Mouse (Mus musculus) forebrain, embryonic 11.5 days (tissue): ENCODE data around the gene Slitrk1. TPM values are rescaled to one million over a fixed set of nuclear protein-coding genes. Genes with fewer than 3 reads are reported as not detected.

Experiments
- ATAC-seq: fragments of 200-750 bp; cut with Nextera tagmentation; replicated peaks from 2 replicates; pipeline ENCODE4 v1.8.0; 2017; ENCODE audit warnings: moderate TSS enrichment; ENCODE audit not compliant: low FRiP score
- DNase-seq: peaks from one replicate; pipeline ENCODE4 v3.0.0-alpha.2; 2017; ENCODE audit warnings: low spot score
- H3K27ac ChIP-seq: fragments of 300-500 bp; sonication (generic); 2 replicates; pipeline ENCODE4 v1.5.1; 2014; ENCODE audit warnings: low read depth, low read length
- H3K27me3 ChIP-seq: fragments of 300-500 bp; sonication (generic); 2 replicates; pipeline ENCODE4 v1.6.1; 2014; ENCODE audit warnings: mild to moderate bottlenecking, low read length, mixed read lengths; ENCODE audit not compliant: control insufficient read depth, insufficient read depth
- H3K36me3 ChIP-seq: fragments of 300-500 bp; sonication (generic); 2 replicates; pipeline ENCODE4 v1.6.1; 2014; ENCODE audit warnings: mild to moderate bottlenecking, low read length, moderate library complexity, mixed read lengths; ENCODE audit not compliant: control insufficient read depth, insufficient read depth
- H3K4me1 ChIP-seq: fragments of 300-500 bp; sonication (generic); replicated peaks from 2 replicates; pipeline ENCODE4 v1.6.1; 2014; ENCODE audit warnings: low read length, mixed read lengths; ENCODE audit not compliant: control insufficient read depth, insufficient read depth
- H3K4me2 ChIP-seq: fragments of 300-500 bp; sonication (generic); 2 replicates; pipeline ENCODE4 v1.6.1; 2014; ENCODE audit warnings: low read depth, mild to moderate bottlenecking, low read length, moderate library complexity, mixed read lengths; ENCODE audit not compliant: severe bottlenecking
- H3K4me3 ChIP-seq: fragments of 300-500 bp; sonication (generic); 2 replicates; pipeline ENCODE4 v1.5.1; 2014; ENCODE audit warnings: low read depth, low read length
- H3K9ac ChIP-seq: fragments of 300-500 bp; sonication (generic); 2 replicates; pipeline ENCODE4 v1.6.1; 2014; ENCODE audit warnings: low read length
- H3K9me3 ChIP-seq: fragments of 300-500 bp; sonication (generic); 2 replicates; pipeline ENCODE4 v1.6.1; 2016; ENCODE audit warnings: low read length, mixed read lengths; ENCODE audit not compliant: control insufficient read depth
- WGBS: fragments of 180-500 bp; shearing (Covaris S2); extraction: QIAGEN DNeasy Blood & Tissue Kit; methylation state at CpG from one replicate; pipeline ENCODE4 v1.1.7; 2014; 5-methylcytosine and 5-hydroxymethylcytosine counted together
- polyA plus RNA-seq: library from polyadenylated mRNA; unstranded; fragments of >200 nt; fragmentation: Nextera tagmentation; extraction: Ambion mirVana; gene quantifications from 2 replicates; pipeline ENCODE4 v1.2.1, GENCODE M21; 2014

Gene Slitrk1
- polyA plus RNA-seq: 6.9 and 7.3 TPM in 2 replicates

- H3K9me3 ChIP-seq: no peaks in the 10 kb centered on the region
- no peaks in the 10 kb centered on the region for H3K27me3 ChIP-seq
- peak within 1 kb of the TSS; percentile 65 for H3K9ac ChIP-seq
- no peaks in the 10 kb centered on the region for H3K36me3 ChIP-seq
- peak; percentile 89 for DNase-seq
- under 1% methylated on average over 25 of the region's 25 CpGs for WGBS
- H3K4me2 ChIP-seq: peak within 1 kb of the TSS; percentile 64
- peak; percentile 65 for ATAC-seq
- peak within 1 kb of the TSS; percentile 60 for H3K27ac ChIP-seq
- H3K4me1 ChIP-seq: peaks cover 8% of the 10 kb centered on the region
- peak within 1 kb of the TSS; percentile 54 for H3K4me3 ChIP-seq
Observed at GRCm38 (mm10) chr14:108913714-108914263, at the start of gene Slitrk1. Gene Slitrk1, minus strand, starts transcription at chr14:108914158.

- ATAC-seq (no peak), DNase-seq (no peak)
- H3K4me1 ChIP-seq: no peaks in the 10 kb centered on the region
- H3K9ac ChIP-seq: no peak overlapping the region
- no peak overlapping the region for H3K27ac ChIP-seq
- H3K9me3 ChIP-seq: no peaks in the 10 kb centered on the region
- no peak overlapping the region for H3K4me3 ChIP-seq
- H3K36me3 ChIP-seq: no peaks in the 10 kb centered on the region
- 67% methylated on average over 1 of the region's 1 CpGs for WGBS
- H3K27me3 ChIP-seq: no peaks in the 10 kb centered on the region
- H3K4me2 ChIP-seq: no peak overlapping the region
Observed at GRCm38 (mm10) chr14:108935777-108936176, 21.8 kb upstream of the Slitrk1 start.

GRCm38 (mm10) chr14:108914336-108914735 lies 378 bp upstream of the Slitrk1 start:
- 9% methylated on average over 16 of the region's 16 CpGs for WGBS
- peaks cover 8% of the 10 kb centered on the region for H3K4me1 ChIP-seq
- no peaks in the 10 kb centered on the region for H3K9me3 ChIP-seq
- no peak for DNase-seq
- H3K4me2 ChIP-seq: peak overlapping the region; percentile 64
- no peaks in the 10 kb centered on the region for H3K27me3 ChIP-seq
- no peaks in the 10 kb centered on the region for H3K36me3 ChIP-seq
- H3K27ac ChIP-seq: no peak overlapping the region
- H3K9ac ChIP-seq: peak overlapping the region; percentile 65
- ATAC-seq: no peak
- H3K4me3 ChIP-seq: peak overlapping the region; percentile 54

- H3K27ac ChIP-seq: 0 out of 2 replicates have a peak overlapping the region, but pooled peaks have one; percentile 25
- no peaks in the 10 kb centered on the region for H3K36me3 ChIP-seq
- peak overlapping the region; percentile 64 for H3K4me2 ChIP-seq
- H3K9me3 ChIP-seq: no peaks in the 10 kb centered on the region
- 1% methylated on average over 21 of the region's 21 CpGs for WGBS
- DNase-seq: peak; percentile 49
- peak overlapping the region; percentile 54 for H3K4me3 ChIP-seq
- ATAC-seq: no peak
- peaks cover 8% of the 10 kb centered on the region for H3K4me1 ChIP-seq
- peak overlapping the region; percentile 65 for H3K9ac ChIP-seq
- no peaks in the 10 kb centered on the region for H3K27me3 ChIP-seq
Observed at GRCm38 (mm10) chr14:108912876-108913490, 975 bp downstream of the Slitrk1 start.

- no peaks in the 10 kb centered on the region for H3K9me3 ChIP-seq
- no peaks in the 10 kb centered on the region for H3K27me3 ChIP-seq
- peak; percentile 73 for DNase-seq
- H3K27ac ChIP-seq: no peak overlapping the region
- 1% methylated on average over 24 of the region's 24 CpGs for WGBS
- peak overlapping the region; percentile 65 for H3K9ac ChIP-seq
- H3K4me3 ChIP-seq: peak overlapping the region; percentile 54
- peak; percentile 14; the same call in 1 of the 2 replicates for ATAC-seq
- no peaks in the 10 kb centered on the region for H3K36me3 ChIP-seq
- peaks cover 8% of the 10 kb centered on the region for H3K4me1 ChIP-seq
- peak overlapping the region; percentile 64 for H3K4me2 ChIP-seq
Observed at GRCm38 (mm10) chr14:108912021-108912875, 1.7 kb downstream of the Slitrk1 start.

GRCm38 (mm10) chr14:108911138-108911841 lies 2.7 kb downstream of the Slitrk1 start:
- H3K27me3 ChIP-seq: no peaks in the 10 kb centered on the region
- peak overlapping the region; percentile 64 for H3K4me2 ChIP-seq
- DNase-seq (peak; percentile 55), ATAC-seq (peak; percentile 16)
- WGBS: 2% methylated on average over 24 of the region's 24 CpGs
- H3K9me3 ChIP-seq: no peaks in the 10 kb centered on the region
- peak overlapping the region; percentile 65 for H3K9ac ChIP-seq
- H3K36me3 ChIP-seq: no peaks in the 10 kb centered on the region
- peaks cover 8% of the 10 kb centered on the region for H3K4me1 ChIP-seq
- H3K4me3 ChIP-seq: peak overlapping the region; percentile 54
- no peak overlapping the region for H3K27ac ChIP-seq

- Histone ChIP-seq H3K4me3 (peak overlapping the region; percentile 54), H3K27ac (no peak overlapping the region), H3K27me3 (no peaks in the 10 kb centered on the region), H3K9ac (peak overlapping the region; percentile 65), H3K36me3 (no peaks in the 10 kb centered on the region), H3K4me1 (peaks cover 8% of the 10 kb centered on the region), H3K4me2 (peak overlapping the region; percentile 64), H3K9me3 (no peaks in the 10 kb centered on the region)
- DNase-seq (peak; percentile 61), ATAC-seq (peak; percentile 13; the same call in 1 of the 2 replicates)
- 1% methylated on average over 19 of the region's 19 CpGs for WGBS
Observed at GRCm38 (mm10) chr14:108910449-108911137, 3.4 kb downstream of the Slitrk1 start.
